Mouse (Mus musculus) frontal cortex, postnatal 10 days (tissue): ENCODE data around the gene Exd1.
"Not testable (repeated sequence)": the region's sequence is repeated elsewhere in the genome, so short reads cannot be mapped to it uniquely, and the experiment has no call there.

ENCODE experiments used
- DNase-seq, 2 experiments: peaks; one replicate each; pipeline ENCODE4 v3.0.0; 2022; ENCODE audit warnings: low spot score in 2 of 2, mixed read lengths in 1 of 2

Gene Exd1

DNA sequence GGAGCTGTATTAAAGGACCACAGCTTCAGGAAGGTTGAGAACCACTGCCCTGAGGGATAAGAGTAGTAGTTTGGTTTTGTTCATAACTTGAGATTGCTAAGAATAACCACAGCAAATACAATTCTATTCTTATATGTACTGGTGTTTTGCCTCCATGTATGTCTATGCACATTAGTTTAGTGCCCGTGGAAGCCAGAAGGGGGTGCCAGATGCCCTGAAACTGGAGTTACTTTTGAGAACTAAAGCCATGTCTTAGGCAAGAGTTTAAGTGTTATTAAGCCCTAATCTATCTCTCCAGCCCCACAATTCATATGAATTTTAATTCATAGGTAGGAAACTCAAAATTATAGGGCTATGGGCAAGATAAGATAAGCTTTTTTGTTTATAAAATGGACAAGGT is 5.3 kb downstream of the Exd1 start:
- peak; percentile 15 to 28 for DNase-seq

DNA sequence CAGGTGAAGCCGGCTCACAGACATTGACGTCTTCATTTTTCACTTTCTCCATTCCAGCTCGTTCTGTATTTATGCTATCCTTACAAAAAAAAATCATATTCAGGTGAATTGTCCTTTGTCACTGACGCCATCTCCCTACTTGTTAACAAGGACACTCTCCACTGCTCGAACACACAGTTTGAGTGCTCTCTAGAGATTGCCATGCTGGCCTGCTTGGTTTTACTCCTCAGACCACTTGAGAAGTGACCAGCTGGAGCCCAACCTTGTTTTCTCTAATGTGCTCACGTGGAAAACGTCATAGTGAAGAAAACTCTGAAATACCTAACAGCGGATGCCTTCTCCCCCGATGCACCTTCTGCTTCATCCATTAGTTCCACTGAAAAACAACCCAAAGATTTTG is 8.6 kb downstream of the Exd1 start:
- DNase-seq = no peak

DNA sequence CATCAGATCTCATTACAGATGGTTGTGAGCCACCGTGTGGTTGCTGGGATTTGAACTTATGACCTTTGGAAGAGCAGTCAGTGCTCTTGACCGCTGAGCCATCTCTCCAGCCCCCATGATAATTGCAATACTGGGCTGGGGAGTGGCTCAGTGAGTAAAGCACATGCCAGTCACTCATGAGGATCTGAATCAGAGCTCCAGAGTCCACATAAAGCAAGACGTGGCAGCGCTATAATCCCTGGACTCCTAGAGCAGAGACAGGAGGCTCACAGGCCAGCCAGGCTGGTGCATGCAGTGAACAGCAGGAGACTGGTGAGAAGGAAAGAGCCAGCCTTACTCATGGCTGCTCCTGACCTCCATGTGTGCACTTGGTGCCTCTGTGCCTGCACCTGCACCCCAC is 22.0 kb downstream of the Exd1 start:
- no peak for DNase-seq

DNA sequence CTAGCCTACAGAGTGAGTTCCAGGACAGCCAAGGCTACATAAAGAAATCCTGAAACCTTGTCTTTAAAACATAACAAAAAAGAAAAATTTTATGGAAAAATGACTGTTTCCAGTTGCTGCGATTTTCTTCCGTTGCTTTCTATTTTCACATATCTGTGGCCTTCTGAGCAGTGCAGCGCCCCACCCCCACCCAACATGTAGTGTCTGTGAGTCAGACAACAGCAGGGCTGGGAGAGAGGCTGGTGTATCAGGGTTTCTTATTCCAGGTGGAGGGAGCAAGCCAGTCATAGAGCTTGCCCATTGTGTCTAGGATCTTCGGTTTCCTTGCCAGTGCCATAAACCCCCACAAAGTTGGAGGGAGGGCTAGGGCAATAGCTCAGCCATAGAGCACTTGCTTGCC is 23.6 kb downstream of the Exd1 start:
- no peak for DNase-seq

DNA sequence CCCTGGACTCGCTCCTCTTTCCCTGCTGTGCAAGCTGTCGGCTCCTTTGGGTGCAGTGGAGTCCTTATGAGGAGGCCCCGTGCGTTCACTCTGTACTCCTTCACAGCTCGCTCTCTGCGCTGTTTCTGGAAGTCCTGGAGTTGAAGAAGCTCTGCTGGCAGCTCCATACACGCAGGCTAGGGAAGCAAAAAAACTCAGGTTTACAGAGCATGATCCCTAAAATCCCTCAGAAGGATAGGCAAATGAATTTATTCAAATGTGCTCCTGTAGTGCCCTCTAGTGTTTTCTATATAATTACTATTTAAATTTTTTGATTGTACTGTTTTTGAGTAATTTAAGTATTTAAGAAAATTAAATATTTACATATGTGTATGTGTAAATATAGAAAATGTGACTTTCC is 26.9 kb downstream of the Exd1 start:
- peak in 1 of 2 experiments; percentile 8 for DNase-seq

DNA sequence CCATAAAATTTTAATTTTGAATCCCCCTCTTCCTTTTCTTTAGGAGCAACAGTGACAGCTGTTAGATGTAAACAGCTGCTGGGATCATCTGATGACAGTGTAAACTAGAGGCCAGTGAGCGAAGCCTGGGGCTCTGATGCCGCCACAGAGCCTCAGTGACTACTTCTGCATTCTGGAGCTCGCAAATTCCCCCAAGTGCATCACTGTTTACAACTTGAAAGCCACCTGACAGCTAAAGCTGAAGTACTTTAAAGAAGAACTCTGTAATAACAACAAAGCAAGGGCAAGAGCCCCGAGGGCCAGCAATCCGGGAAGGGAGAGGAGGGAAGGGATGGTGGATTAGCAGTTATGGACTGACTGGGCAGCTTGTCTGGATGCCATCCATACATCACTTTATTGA is 30.6 kb downstream of the Exd1 start:
- no peak for DNase-seq

DNA sequence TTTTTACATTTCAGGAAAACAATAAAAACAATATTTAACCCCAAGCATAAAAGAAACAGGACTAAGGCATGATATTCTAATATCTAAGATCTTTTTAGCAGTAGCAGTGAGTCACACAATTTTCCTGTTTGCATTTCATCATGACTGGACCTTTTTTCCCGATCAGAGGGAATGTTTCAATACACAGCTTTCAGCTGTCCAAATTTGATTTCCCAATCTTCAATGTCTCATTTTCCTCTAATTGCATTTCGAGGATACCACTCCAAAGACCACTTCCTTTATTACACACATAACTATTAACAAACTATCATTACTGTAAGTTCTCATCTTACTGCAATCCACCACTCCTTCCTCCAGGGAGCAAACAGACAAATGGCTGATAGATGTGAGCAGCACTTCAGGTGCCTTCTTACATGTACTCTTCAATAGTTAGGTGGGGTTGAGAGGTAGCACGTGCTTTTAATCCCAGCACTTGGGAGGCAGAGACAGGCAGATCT is 33.4 kb downstream of the Exd1 start:
- no peak for DNase-seq

DNA sequence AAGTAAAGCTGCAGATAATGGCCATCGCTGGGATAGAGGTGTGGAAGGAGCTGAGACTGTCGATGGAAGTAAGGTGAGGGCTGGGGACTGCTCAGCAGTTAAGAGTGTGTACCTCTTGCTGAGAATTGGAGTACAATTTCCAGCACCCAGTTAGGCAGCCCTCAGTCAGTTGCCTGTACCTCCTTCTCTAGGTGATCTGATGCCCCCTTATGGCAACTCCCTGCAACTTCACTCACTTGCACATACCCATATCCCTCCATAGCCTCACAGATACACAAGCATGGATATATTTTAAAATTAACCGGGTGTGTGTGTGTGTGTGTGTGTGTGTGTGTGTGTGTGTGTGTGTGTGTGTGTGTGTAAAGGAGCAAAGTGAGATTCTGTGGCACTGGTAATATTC is 35.1 kb downstream of the Exd1 start:
- DNase-seq = no peak

DNA sequence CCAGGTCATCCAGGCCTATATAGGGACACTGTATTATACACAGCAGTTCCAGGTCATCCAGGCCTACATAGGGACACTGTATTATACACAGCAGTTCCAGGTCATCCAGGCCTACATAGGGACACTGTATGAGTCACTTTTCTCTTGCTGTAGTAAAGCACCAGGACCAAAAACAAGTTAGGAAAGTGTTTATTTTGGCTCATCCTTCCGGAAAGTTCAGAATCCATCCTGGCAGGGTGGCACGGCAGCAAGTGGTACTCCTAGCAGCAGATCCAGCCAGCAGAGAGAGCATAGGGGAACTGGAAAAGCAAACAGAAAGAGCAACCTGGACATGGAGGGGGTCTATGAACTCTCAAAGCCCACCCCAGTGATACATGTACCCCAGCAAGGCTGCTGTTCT is 36.6 kb downstream of the Exd1 start:
- DNase-seq = no peak

DNA sequence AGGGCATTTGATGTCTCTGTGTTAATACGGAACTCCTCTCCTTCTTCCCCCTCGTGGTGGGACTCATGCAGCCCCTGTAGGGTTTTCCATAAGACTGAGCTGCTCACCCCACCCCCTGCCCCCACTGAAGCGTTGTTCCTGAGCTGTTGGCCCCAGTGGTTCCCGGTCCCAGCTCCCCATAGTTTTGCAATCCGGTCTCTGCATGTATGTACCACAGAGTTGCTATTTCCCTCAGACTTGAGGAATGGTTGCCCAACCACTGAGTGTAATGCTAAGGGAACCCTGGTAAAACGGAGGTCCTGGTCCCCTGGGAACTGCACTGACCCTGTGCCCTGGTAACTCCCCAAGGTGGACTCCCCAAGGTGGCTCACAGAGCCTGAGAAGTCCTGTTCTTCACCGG is 38.9 kb downstream of the Exd1 start:
- not testable (repeated sequence) for DNase-seq

DNA sequence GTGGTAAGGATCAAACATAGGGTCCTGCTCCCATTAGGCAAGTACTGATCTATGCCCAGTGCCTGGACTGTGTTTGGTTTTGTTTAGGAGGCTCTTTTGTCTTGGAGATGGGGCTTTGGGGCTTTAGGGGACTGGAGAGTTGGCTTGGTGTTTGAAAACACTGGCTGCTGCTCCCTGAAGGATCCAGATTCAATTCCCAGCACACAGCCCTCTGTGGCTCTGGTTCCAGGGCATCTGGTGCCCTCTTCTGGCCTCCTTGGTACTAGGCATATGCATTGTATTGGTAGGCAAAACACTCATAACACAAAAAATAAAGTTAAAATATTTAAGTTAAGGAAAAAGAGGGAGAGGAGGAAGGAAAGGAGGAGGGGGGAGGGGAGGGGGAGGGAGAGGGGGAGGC is 40.3 kb downstream of the Exd1 start:
- no peak for DNase-seq

DNA sequence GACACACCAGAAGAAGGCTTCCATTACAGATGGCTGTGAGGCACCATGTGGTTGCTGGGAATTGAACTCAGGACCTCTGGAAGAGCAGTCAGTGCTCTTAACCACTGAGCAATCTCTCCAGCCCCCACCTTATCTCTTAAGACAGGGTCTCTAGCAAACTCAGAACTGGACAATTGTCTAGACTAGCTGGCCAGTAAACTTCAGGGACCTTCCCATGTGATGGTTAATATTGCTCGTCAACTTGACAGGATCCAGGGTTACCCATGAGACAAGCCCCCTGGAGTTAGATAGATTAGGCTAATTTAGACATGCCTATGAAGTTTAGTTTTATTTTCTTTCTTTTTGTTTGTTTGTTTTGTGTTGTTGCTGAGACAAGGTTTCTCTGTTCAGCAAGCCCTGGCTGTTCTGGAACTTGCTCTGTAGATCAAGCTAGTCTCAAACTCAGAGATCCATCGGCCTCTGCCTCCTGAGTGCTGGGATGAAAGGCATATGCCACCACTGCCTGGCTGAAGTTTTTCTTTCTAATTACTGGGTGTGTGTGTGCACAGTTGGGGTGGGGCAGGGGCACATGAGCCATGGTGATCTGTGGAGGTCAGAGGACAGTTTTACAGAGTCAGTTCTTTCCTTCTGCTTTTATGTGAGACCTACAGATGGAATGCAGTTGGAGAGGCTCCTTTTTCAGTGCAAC is 46.3 kb downstream of the Exd1 start:
- no peak for DNase-seq

DNA sequence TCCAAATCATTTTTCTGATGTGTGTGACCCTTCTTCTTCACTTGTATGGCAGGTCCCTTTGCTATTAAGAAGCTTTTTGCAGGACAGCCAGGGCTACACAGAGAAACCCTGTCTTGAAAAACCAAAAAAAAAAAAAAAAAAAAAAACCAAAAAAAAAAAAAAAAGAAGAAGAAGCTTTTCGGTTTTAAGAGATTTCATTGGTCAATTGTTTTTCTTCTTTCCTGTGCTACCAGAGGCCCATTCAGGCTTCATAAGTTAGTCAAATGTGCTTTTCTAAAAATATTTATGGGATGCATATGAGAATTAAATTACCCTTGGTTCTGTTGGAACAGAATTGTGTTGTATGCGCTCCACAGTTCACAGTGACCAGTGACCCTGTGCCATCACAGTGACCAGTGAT is 48.6 kb downstream of the Exd1 start:
- no peak for DNase-seq

DNA sequence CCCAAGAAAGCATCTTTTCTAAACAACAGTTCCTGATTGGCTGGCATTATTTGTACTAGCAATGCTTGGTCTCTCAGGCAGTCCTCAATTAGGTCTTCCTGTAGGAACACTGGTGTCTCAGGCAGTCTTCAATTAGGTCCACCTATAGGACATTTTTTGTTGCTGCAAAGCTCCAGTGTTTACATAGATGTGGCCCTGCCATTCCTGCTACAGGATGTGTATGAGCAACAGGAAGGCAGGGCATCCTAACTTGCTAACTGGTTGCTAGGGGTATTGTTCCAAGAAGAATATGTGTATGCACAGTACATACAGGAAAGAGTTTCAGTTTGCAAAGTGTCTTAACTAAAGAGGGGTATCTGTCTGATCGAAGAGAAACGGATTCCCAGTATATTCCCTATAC is 51.3 kb downstream of the Exd1 start:
- DNase-seq = no peak

DNA sequence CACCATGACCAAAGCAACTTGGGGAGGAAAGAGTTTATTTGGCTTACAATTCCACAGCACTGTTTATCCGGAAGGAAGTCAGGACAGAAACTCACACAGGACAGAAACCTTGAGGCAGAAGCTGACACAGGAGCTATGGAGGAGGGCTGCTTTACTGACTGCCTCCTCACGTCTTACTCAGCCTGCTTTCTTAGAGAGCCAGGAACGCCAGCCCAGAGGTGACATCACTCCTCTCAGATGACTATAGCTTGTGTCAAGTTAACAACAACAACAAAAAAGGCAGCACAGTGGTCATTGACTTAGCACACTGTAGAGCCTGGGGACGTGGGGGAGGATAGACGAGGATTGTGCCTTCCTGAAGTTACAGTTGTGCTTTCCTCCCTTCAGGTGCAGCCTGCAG is 55.5 kb downstream of the Exd1 start:
- DNase-seq = no peak

DNA sequence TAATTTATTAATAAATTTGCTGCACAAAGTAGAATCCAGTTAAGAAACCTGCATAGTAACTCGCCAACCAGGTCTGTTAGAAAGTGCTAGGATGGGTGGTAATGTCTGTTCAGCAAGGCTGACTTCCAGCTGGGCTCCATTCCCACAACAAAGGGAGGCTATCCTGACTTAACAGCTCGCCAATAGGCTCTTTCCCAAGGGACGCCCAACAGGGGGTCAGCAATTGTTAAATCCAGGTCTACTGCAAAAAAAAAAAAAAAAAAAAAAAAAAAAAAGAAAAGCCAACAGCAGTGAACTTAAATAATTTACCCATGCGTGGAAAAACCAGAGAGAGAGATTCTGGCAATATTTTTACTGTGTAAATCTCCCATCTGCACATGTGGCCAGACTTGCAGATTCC is 60.9 kb downstream of the Exd1 start:
- no peak for DNase-seq

DNA sequence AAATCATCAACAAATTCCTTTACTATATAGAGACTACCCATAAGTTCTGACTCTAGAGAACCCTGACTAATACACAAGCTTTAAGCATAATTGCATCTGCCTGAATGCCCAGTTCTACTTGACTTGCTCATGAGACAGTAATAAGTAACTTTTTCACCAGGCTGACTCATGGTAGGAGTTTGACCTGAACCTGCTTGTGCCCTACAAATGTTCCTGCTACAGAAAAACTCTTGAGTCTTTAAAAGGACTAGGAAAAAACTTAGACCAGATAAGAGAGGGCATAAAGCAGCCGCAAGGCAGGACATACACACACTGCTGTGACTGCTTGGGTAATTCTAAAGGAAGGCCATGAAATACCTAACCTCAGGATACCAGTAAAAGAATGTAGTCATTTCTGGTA is 65.1 kb downstream of the Exd1 start:
- DNase-seq = no peak

DNA sequence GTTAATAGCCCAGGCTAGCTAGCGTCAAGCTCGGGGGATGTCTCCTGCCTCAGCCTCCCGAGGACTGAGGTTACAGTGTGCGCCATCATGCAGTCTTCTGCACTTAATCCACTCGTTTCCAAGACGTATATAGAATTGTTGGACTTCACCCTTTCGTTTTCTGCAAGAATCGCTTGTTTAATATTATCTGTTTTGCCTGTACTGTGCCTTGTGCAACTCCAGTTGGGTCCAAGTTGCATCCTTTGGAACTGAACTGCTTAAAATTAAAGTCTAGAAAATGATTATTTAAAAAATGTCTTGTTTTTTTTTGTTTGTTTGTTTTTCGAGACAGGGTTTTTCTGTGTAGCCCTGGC is 69.1 kb downstream of the Exd1 start:
- DNase-seq = no peak

DNA sequence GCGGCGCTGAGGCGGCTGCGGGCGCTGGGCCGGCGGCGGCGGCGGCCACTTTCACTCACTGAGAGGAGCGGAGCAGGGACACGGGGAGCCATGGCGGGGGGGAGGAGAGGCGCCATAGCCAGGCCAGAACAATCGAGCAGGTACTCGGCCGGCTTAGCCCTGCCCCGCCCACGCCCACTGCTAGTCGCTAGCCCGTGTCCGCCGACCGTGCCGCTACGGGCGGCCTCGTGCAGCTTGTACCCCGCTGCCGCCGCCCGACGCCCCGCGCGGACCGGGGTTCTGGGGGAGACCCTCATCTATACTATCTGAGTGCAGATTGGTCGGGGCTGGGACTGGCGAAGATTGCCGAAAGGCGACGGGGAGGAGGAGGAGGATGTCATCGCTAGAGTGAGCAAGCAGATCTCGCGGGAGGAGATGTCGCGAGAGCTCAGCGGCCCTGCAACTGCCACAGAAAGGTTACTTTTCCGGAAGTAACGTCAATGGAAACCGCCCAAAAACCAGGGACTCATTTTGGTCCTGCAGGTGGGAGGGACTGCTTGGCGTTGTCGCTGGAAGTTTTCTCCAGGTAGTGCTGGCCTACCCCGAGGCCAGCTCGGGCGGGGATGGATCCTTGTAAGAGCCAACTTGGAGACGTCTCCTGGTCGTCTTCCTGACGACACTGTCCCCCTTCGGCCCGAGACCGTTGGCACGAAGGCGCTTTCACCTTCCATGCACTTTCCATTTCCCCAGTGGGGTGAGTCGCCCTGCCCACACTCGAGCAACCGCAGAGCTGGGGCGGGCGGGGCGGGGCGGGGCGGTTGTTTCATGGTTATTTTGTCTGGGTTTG is 69.6 kb downstream of the Exd1 start, which contains the start of gene Ino80:
Gene Ino80, minus strand, starts transcription at position 117 of the 826 bp plus-strand sequence.
- DNase-seq = peak; percentile 97 to 98

DNA sequence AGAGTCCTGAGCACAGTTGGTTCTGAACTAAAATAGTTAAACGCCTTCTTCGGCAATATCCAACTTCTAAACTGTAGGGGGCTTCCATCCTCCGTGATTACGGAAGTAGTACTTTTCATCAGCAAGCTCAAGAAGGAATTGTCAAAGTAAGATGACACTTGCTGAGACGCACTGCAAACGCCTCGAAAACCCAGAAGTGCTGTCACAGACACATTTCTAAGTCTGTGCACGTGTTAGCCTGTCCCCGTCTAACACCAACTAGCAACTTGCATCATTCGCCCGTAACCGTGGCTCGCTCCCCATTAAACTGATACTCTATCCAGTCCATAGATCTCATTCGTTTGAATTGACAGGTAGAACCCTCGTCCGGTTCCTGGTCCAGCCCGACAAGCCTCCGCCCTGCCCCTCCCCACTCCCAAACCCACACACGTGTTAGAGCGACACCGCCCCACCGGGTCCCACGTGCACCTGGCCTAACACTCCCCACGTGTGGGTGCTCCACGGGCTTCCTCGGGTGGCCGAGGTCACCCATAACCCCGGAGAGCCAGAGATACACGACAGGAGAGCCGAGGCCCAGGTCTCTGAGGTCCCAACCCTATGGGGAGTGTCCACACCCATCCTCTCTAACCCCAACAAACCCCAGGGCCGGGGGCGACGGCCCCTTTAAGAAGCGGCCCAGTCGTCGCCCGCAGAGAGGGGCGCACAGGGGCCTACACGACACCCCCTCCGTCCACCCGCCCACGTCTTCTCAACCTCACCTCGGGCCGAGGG is 70.6 kb downstream of the Exd1 start:
- peak; percentile 67 to 71 for DNase-seq

DNA sequence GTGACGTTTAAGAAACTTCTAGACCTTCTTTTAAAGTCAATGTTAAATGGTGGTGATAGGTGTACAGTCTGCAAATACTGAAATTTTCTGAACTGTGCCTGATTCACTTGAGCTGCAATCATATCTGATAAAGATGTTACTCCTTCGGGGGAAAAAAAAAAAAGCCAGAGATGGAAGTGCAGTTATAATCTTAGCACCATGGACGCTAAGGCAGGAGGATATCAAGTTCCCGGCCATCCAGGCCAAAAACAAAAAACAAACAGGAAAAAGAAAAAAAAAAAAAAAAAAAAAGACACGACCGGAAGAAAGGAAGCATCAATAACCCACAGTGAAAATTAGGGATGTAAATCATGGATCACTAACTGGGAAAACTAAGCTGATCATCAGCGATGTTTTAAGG is 71.3 kb downstream of the Exd1 start:
- no peak for DNase-seq
